Mouse (Mus musculus) neural tube, embryonic 11.5 days (tissue): ENCODE measurements at regions not wholly inside any gene's neighbourhood (a gene's known extent, or its start where the extent isn't known, plus 50 kb on each side); places are given as distances from the start of the nearest gene placed in this dataset.
"Not testable (repeated sequence)": the region's sequence is repeated elsewhere in the genome, so short reads cannot be mapped to it uniquely, and the experiment has no call there.

Experiments
- ATAC-seq: fragments of 200-750 bp; cut with Nextera tagmentation; 2 replicates; pipeline ENCODE4 v1.8.0; 2017; ENCODE audit warnings: moderate number of reproducible peaks, mild to moderate bottlenecking, moderate TSS enrichment, moderate library complexity; ENCODE audit not compliant: insufficient read depth, low FRiP score, low TSS enrichment
- DNase-seq: peaks from one replicate; pipeline ENCODE4 v3.0.0-alpha.2; 2015; ENCODE audit warnings: low spot score
- H3K27ac ChIP-seq: fragments of 300-500 bp; sonication (generic); 2 replicates; pipeline ENCODE4 v1.5.1; 2014; ENCODE audit warnings: low read depth, mild to moderate bottlenecking, low read length
- H3K27me3 ChIP-seq: fragments of 300-500 bp; sonication (generic); 2 replicates; pipeline ENCODE4 v1.6.1; 2014; ENCODE audit warnings: mild to moderate bottlenecking, low read length, mixed read lengths; ENCODE audit not compliant: control insufficient read depth, insufficient read depth
- H3K36me3 ChIP-seq: fragments of 300-500 bp; sonication (generic); 2 replicates; pipeline ENCODE4 v1.6.1; 2014; ENCODE audit warnings: mild to moderate bottlenecking, low read length, moderate library complexity, mixed read lengths; ENCODE audit not compliant: control insufficient read depth, insufficient read depth
- H3K4me1 ChIP-seq: fragments of 300-500 bp; sonication (generic); 2 replicates; pipeline ENCODE4 v1.6.1; 2014; ENCODE audit warnings: low read length, mixed read lengths; ENCODE audit not compliant: control insufficient read depth, insufficient read depth
- H3K4me2 ChIP-seq: fragments of 300-500 bp; sonication (generic); 2 replicates; pipeline ENCODE4 v1.6.1; 2014; ENCODE audit warnings: low read depth, mild to moderate bottlenecking, moderate library complexity
- H3K4me3 ChIP-seq: fragments of 300-500 bp; sonication (generic); 2 replicates; pipeline ENCODE4 v1.5.1; 2014; ENCODE audit warnings: low read depth, low read length
- H3K9ac ChIP-seq: fragments of 300-500 bp; sonication (generic); 2 replicates; pipeline ENCODE4 v1.6.1; 2014; ENCODE audit warnings: mild to moderate bottlenecking, low read length
- H3K9me3 ChIP-seq: fragments of 300-500 bp; sonication (generic); 2 replicates; pipeline ENCODE4 v1.6.1; 2016; ENCODE audit warnings: low read length; ENCODE audit not compliant: control insufficient read depth
- WGBS: fragments of 180-500 bp; shearing (Covaris S2); extraction: QIAGEN DNeasy Blood & Tissue Kit; methylation state at CpG from one replicate; pipeline ENCODE4 v1.1.7; 2014; 5-methylcytosine and 5-hydroxymethylcytosine counted together

DNA sequence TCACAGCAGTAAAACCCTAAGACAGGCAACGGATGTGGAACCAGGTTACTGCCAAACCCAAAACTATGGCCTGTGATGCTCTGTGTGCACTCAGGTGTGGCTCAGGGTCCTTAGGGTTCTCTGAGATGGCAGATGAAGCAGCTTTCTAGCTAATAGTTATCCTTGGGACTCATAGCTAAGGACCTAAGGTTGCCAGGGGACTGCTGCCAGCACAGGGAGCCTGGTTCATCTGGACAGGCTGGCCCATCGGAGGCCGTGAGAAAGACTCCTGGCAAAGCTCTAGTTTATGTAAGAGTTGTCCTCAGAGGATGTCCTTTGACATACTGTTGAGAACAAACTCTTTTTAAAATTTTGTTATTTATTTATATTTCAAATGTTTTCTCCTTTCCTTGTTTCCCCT, 97.9 kb upstream of the Cnksr3 start:
- Histone ChIP-seq H3K27me3 (no peaks in the 10 kb centered on the region), H3K4me1 (no peaks in the 10 kb centered on the region), H3K4me2 (no peak overlapping the region), H3K9ac (no peak overlapping the region), H3K4me3 (no peak overlapping the region), H3K27ac (no peak overlapping the region), H3K36me3 (no peaks in the 10 kb centered on the region), H3K9me3 (no peaks in the 10 kb centered on the region)
- 99% methylated on average over 3 of the region's 3 CpGs for WGBS
- ATAC-seq (no peak), DNase-seq (no peak)

GRCm38 (mm10) chr10:7305881-7306280, 93.8 kb upstream of the Cnksr3 start:
- H3K9me3 ChIP-seq, H3K4me2 ChIP-seq, H3K9ac ChIP-seq, H3K4me1 ChIP-seq, H3K27ac ChIP-seq, H3K27me3 ChIP-seq, ATAC-seq, DNase-seq, H3K4me3 ChIP-seq, H3K36me3 ChIP-seq: not testable (repeated sequence)
- 76% methylated on average over 3 of the region's 3 CpGs for WGBS

DNA sequence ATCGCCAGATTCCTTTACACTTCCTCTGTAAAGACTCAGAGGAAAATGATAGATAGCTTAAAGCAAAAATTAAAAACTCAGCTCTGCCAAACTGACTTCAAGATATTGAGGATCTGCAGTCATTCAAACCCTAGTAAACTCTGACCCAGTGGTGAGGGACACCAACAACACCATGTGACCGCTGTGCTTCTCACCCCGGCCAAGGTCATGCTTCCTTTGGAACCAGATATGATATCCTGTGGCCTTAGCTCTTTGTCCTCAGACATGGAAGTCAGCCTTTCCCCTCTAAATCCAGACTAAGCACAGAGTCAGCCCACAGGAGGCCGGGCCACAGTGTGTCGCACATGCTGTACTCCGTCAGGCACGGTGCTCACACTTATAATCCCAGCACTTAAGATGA, 86.3 kb upstream of the Cnksr3 start:
- 95% methylated on average over 7 of the region's 7 CpGs for WGBS

GRCm38 (mm10) chr10:7295921-7296320, 83.9 kb upstream of the Cnksr3 start:
- H3K27me3 ChIP-seq, result no peaks in the 10 kb centered on the region
- no peak for DNase-seq
- no peaks in the 10 kb centered on the region for H3K36me3 ChIP-seq
- no peak overlapping the region for H3K4me3 ChIP-seq
- no peak overlapping the region for H3K4me2 ChIP-seq
- no peak overlapping the region for H3K27ac ChIP-seq
- H3K9ac ChIP-seq, result no peak overlapping the region
- H3K9me3 ChIP-seq, result no peaks in the 10 kb centered on the region
- 93% methylated on average over 5 of the region's 5 CpGs for WGBS
- H3K4me1 ChIP-seq, result no peaks in the 10 kb centered on the region
- ATAC-seq, result no peak

More for the DNA sequence above, 86.3 kb upstream of the Cnksr3 start:
- Histone ChIP-seq H3K4me2 (no peak overlapping the region), H3K9ac (no peak overlapping the region), H3K27me3 (no peaks in the 10 kb centered on the region), H3K36me3 (no peaks in the 10 kb centered on the region), H3K4me3 (no peak overlapping the region), H3K4me1 (no peaks in the 10 kb centered on the region), H3K27ac (no peak overlapping the region), H3K9me3 (no peaks in the 10 kb centered on the region)
- ATAC-seq (no peak), DNase-seq (no peak)

- no peaks in the 10 kb centered on the region for H3K9me3 ChIP-seq
- no peak for ATAC-seq
- H3K4me2 ChIP-seq, result no peak overlapping the region
- no peaks in the 10 kb centered on the region for H3K36me3 ChIP-seq
- no peak overlapping the region for H3K27ac ChIP-seq
- H3K4me3 ChIP-seq, result no peak overlapping the region
- no peaks in the 10 kb centered on the region for H3K4me1 ChIP-seq
- 55% methylated on average over 5 of the region's 5 CpGs for WGBS
- H3K27me3 ChIP-seq, result no peaks in the 10 kb centered on the region
- DNase-seq, result no peak
- no peak overlapping the region for H3K9ac ChIP-seq
Measured at GRCm38 (mm10) chr10:7293203-7293602, 81.2 kb upstream of the Cnksr3 start.

DNA sequence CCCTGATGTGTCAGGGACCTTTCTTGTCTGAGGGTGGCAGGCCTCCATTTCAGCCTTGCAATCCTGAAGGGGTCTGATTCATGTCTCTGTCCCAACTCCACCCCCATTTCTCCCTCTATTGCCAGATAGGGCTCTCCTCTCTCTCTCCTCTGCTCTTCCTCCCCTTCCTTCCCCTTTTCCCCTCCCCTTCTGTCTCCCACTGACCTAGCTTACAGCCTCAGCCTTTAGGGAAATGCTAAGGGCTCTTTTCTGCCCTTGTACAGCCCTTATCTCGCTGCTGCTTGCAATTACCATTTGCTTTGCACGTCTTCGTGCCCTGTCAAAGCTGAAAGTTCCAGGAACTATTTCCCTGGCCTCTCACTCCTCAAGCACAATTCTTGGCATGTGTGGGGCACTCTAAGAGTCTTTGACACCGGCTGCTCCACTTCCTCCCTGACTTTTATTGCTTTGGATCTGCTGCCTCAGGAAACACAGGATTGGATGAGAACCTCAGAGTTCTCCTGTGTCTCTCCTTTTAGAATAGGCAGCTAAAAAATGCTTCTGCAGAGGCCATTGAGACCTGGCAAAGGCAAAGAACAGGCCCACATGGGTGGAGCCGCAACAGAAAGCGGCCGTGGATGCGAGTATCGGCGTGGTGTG, 77.9 kb upstream of the Cnksr3 start:
- no peak overlapping the region for H3K4me2 ChIP-seq
- no peak overlapping the region for H3K27ac ChIP-seq
- H3K36me3 ChIP-seq, result no peaks in the 10 kb centered on the region
- H3K9ac ChIP-seq, result no peak overlapping the region
- H3K4me1 ChIP-seq, result no peaks in the 10 kb centered on the region
- DNase-seq (no peak), ATAC-seq (no peak)
- H3K9me3 ChIP-seq, result no peaks in the 10 kb centered on the region
- H3K4me3 ChIP-seq, result no peak overlapping the region
- H3K27me3 ChIP-seq, result no peaks in the 10 kb centered on the region
- WGBS, result 76% methylated on average over 10 of the region's 10 CpGs

- Histone ChIP-seq H3K4me2 (no peak overlapping the region), H3K36me3 (no peaks in the 10 kb centered on the region), H3K27me3 (no peaks in the 10 kb centered on the region), H3K9me3 (no peaks in the 10 kb centered on the region), H3K4me1 (no peaks in the 10 kb centered on the region), H3K9ac (no peak overlapping the region), H3K4me3 (no peak overlapping the region), H3K27ac (no peak overlapping the region)
- DNase-seq (no peak), ATAC-seq (no peak)
- 85% methylated on average over 7 of the region's 7 CpGs for WGBS
Measured at GRCm38 (mm10) chr10:7285112-7285905, 73.3 kb upstream of the Cnksr3 start.

- Histone ChIP-seq H3K4me1 (no peaks in the 10 kb centered on the region), H3K9ac (no peak overlapping the region), H3K27ac (no peak overlapping the region), H3K9me3 (no peaks in the 10 kb centered on the region), H3K36me3 (no peaks in the 10 kb centered on the region), H3K4me2 (no peak overlapping the region), H3K27me3 (no peaks in the 10 kb centered on the region), H3K4me3 (no peak overlapping the region)
- no peak for ATAC-seq
- no peak for DNase-seq
- 94% methylated on average over 2 of the region's 2 CpGs for WGBS
Measured at GRCm38 (mm10) chr10:7280429-7280828, 68.4 kb upstream of the Cnksr3 start.

GRCm38 (mm10) chr10:7278820-7279219, 66.8 kb upstream of the Cnksr3 start:
- DNase-seq, result no peak
- WGBS, result 60% methylated on average over 5 of the region's 5 CpGs

More at GRCm38 (mm10) chr10:7278820-7279219, 66.8 kb upstream of the Cnksr3 start:
- no peak overlapping the region for H3K9ac ChIP-seq
- H3K27ac ChIP-seq, result no peak overlapping the region
- no peak overlapping the region for H3K4me2 ChIP-seq
- no peaks in the 10 kb centered on the region for H3K36me3 ChIP-seq
- H3K4me1 ChIP-seq, result no peaks in the 10 kb centered on the region
- H3K4me3 ChIP-seq, result no peak overlapping the region
- H3K9me3 ChIP-seq, result no peaks in the 10 kb centered on the region
- no peak for ATAC-seq
- no peaks in the 10 kb centered on the region for H3K27me3 ChIP-seq
